Mouse (Mus musculus): ENCODE data around the gene Pacrg. TPM values are rescaled to one million over a fixed set of nuclear protein-coding genes. Genes with fewer than 3 reads are reported as not detected.

Pacrg gene
- total and polyA plus RNA-seq, 2 experiments from 2014 or later = 9.5 to 26.1 TPM

- Histone ChIP-seq H3K27ac (no peak overlapping the region), H3K9me3 (ENCODE audit: low read length) (no peaks in the 10 kb centered on the region), H3K9ac (replicated peaks; ENCODE audit: low read length) (no peak overlapping the region), H3K27me3 (ENCODE audit: insufficient read depth, low read length) (no peaks in the 10 kb centered on the region), H3K36me3 (ENCODE audit: insufficient read depth, low read length) (no peaks in the 10 kb centered on the region), H3K4me2 (ENCODE audit: low read depth, low read length) (no peak overlapping the region), H3K4me1 (ENCODE audit: insufficient read depth, low read length) (no peaks in the 10 kb centered on the region), H3K4me3 (ENCODE audit: low read length) (no peak overlapping the region)
- peak; percentile 46; the same call in 1 of the 2 replicates for TF ChIP-seq CTCF (IDR thresholded peaks at IDR 0.05; ENCODE audit: low read depth)
- 57% methylated on average over 3 of the region's 3 CpGs for WGBS
- DNase-seq (ENCODE audit: low spot score) (peak; percentile 51), ATAC-seq (no peak)
Observed at GRCm38 (mm10) chr17:10675048-10675447, 165.1 kb downstream of the Pacrg start.

- H3K27ac ChIP-seq = no peak overlapping the region
- ATAC-seq (no peak), DNase-seq (ENCODE audit: low spot score) (no peak)
- H3K4me2 ChIP-seq (ENCODE audit: low read depth, low read length) = no peak overlapping the region
- H3K4me1 ChIP-seq (ENCODE audit: insufficient read depth, low read length) = no peaks in the 10 kb centered on the region
- no peak overlapping the region for H3K4me3 ChIP-seq (ENCODE audit: low read length)
- H3K9me3 ChIP-seq (ENCODE audit: low read length) = no peaks in the 10 kb centered on the region
- WGBS = 80% methylated on average over 4 of the region's 4 CpGs
- H3K27me3 ChIP-seq (ENCODE audit: insufficient read depth, low read length) = no peaks in the 10 kb centered on the region
- no peak for TF ChIP-seq CTCF (IDR thresholded peaks at IDR 0.05; ENCODE audit: low read depth)
- no peak overlapping the region for H3K9ac ChIP-seq (replicated peaks; ENCODE audit: low read length)
- H3K36me3 ChIP-seq (ENCODE audit: insufficient read depth, low read length) = no peaks in the 10 kb centered on the region
Observed at GRCm38 (mm10) chr17:10661294-10661693, 178.8 kb downstream of the Pacrg start.

- Histone ChIP-seq H3K4me3 (ENCODE audit: low read length) (no peak overlapping the region), H3K27ac (no peak overlapping the region), H3K4me2 (ENCODE audit: low read depth, low read length) (no peak overlapping the region), H3K36me3 (ENCODE audit: insufficient read depth, low read length) (no peaks in the 10 kb centered on the region), H3K4me1 (ENCODE audit: insufficient read depth, low read length) (no peaks in the 10 kb centered on the region), H3K27me3 (ENCODE audit: insufficient read depth, low read length) (no peaks in the 10 kb centered on the region), H3K9ac (replicated peaks; ENCODE audit: low read length) (no peak overlapping the region), H3K9me3 (ENCODE audit: low read length) (no peaks in the 10 kb centered on the region)
- 96% methylated on average over 7 of the region's 7 CpGs for WGBS
- DNase-seq (ENCODE audit: low spot score) (no peak), ATAC-seq (no peak)
- TF ChIP-seq CTCF (IDR thresholded peaks at IDR 0.05; ENCODE audit: low read depth) = no peak
Observed at GRCm38 (mm10) chr17:10643604-10644003, 196.5 kb downstream of the Pacrg start.

GRCm38 (mm10) chr17:10639816-10640215, 200.3 kb downstream of the Pacrg start:
- H3K9me3 ChIP-seq (ENCODE audit: low read length) = no peaks in the 10 kb centered on the region
- no peak for TF ChIP-seq CTCF (IDR thresholded peaks at IDR 0.05; ENCODE audit: low read depth)
- H3K4me2 ChIP-seq (ENCODE audit: low read depth, low read length) = no peak overlapping the region
- no peak overlapping the region for H3K9ac ChIP-seq (replicated peaks; ENCODE audit: low read length)
- no peak overlapping the region for H3K4me3 ChIP-seq (ENCODE audit: low read length)
- no peaks in the 10 kb centered on the region for H3K4me1 ChIP-seq (ENCODE audit: insufficient read depth, low read length)
- WGBS = 62% methylated on average over 1 of the region's 1 CpGs
- no peaks in the 10 kb centered on the region for H3K27me3 ChIP-seq (ENCODE audit: insufficient read depth, low read length)
- no peak overlapping the region for H3K27ac ChIP-seq
- no peak for DNase-seq (ENCODE audit: low spot score)
- no peak for ATAC-seq
- no peaks in the 10 kb centered on the region for H3K36me3 ChIP-seq (ENCODE audit: insufficient read depth, low read length)

- Histone ChIP-seq H3K4me3 (ENCODE audit: low read length) (no peak overlapping the region), H3K9ac (replicated peaks; ENCODE audit: low read length) (no peak overlapping the region), H3K4me2 (ENCODE audit: low read depth, low read length) (no peak overlapping the region), H3K27ac (no peak overlapping the region), H3K9me3 (ENCODE audit: low read length) (no peaks in the 10 kb centered on the region), H3K27me3 (ENCODE audit: insufficient read depth, low read length) (no peaks in the 10 kb centered on the region), H3K4me1 (ENCODE audit: insufficient read depth, low read length) (no peaks in the 10 kb centered on the region), H3K36me3 (ENCODE audit: insufficient read depth, low read length) (no peaks in the 10 kb centered on the region)
- DNase-seq (ENCODE audit: low spot score) = no peak
- ATAC-seq = no peak
- TF ChIP-seq CTCF (IDR thresholded peaks at IDR 0.05; ENCODE audit: low read depth) = no peak
- WGBS = 52% methylated on average over 8 of the region's 8 CpGs
Observed at GRCm38 (mm10) chr17:10635955-10636470, 204.1 kb downstream of the Pacrg start.

- ATAC-seq = no peak
- no peaks in the 10 kb centered on the region for H3K27me3 ChIP-seq (ENCODE audit: insufficient read depth, low read length)
- no peak overlapping the region for H3K9ac ChIP-seq (replicated peaks; ENCODE audit: low read length)
- no peaks in the 10 kb centered on the region for H3K9me3 ChIP-seq (ENCODE audit: low read length)
- TF ChIP-seq CTCF (IDR thresholded peaks at IDR 0.05; ENCODE audit: low read depth) = no peak
- WGBS = 87% methylated on average over 11 of the region's 11 CpGs
- no peaks in the 10 kb centered on the region for H3K4me1 ChIP-seq (ENCODE audit: insufficient read depth, low read length)
- no peak overlapping the region for H3K4me2 ChIP-seq (ENCODE audit: low read depth, low read length)
- H3K27ac ChIP-seq = no peak overlapping the region
- H3K36me3 ChIP-seq (ENCODE audit: insufficient read depth, low read length) = no peaks in the 10 kb centered on the region
- no peak overlapping the region for H3K4me3 ChIP-seq (ENCODE audit: low read length)
- DNase-seq (ENCODE audit: low spot score) = no peak
Observed at GRCm38 (mm10) chr17:10635470-10635869, 204.6 kb downstream of the Pacrg start.

- no peaks in the 10 kb centered on the region for H3K9me3 ChIP-seq (ENCODE audit: low read length)
- H3K4me3 ChIP-seq (ENCODE audit: low read length) = no peak overlapping the region
- no peak overlapping the region for H3K9ac ChIP-seq (replicated peaks; ENCODE audit: low read length)
- WGBS = 91% methylated on average over 6 of the region's 6 CpGs
- H3K27ac ChIP-seq = no peak overlapping the region
- H3K4me1 ChIP-seq (ENCODE audit: insufficient read depth, low read length) = no peaks in the 10 kb centered on the region
- no peak for TF ChIP-seq CTCF (IDR thresholded peaks at IDR 0.05; ENCODE audit: low read depth)
- H3K36me3 ChIP-seq (ENCODE audit: insufficient read depth, low read length) = no peaks in the 10 kb centered on the region
- ATAC-seq (no peak), DNase-seq (ENCODE audit: low spot score) (no peak)
- H3K4me2 ChIP-seq (ENCODE audit: low read depth, low read length) = no peak overlapping the region
- no peaks in the 10 kb centered on the region for H3K27me3 ChIP-seq (ENCODE audit: insufficient read depth, low read length)
Observed at GRCm38 (mm10) chr17:10635046-10635445, 205.1 kb downstream of the Pacrg start.

Data from hindbrain, postnatal 0 days (tissue).